Comparison of ENCODE assay signal across 12 mouse cellular contexts in the genomic region with DNA sequence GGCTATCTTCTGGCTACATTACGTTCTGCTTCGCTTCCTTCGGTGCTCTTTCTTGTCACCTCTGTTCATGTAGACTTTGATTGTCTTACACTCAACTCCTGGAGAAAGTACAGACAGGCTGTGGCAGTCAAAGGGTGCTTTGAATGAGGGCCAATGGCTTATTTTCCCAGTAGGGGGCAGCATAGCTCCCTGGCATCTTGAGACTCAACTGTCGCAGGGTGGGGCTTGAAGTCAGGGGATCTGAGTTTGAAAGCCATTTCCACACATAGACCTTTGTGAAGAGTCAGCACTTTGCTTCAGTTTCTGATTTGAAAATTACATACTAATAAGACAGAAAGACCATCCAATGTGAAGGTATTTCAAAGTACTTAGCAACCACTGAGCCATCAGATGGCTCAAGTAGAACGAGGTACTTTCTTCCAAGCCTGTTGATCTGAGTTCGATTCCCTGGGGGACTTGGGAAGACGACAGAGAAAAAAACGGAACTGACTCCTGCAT.
A peak's percentile ranks its signal among the peaks of the same experiment; 100 is the strongest.
DNase-seq lines count a peak whose midpoint lies in the region; ATAC-seq and TF ChIP-seq lines count a peak whose summit lies in the region.
"Had no signal": no experiment of that assay in that cellular context is flagged by ENCODE, and none has a peak within 500 bp of the region (broad histone marks: within the 10 kb centered on the region; RNA-seq: fewer than 3 reads in every experiment).

No protein-coding gene starts in this region.

- H3K9me3 ChIP-seq in liver, postnatal 0 days (ENCODE audit: low read length) = no peaks in the 10 kb centered on the region
- H3K9me3 ChIP-seq in liver, embryonic 11.5 days (ENCODE audit: control insufficient read depth, low read length) = no peaks in the 10 kb centered on the region
- H3K9me3 ChIP-seq: heart, embryonic 15.5 days; lung, embryonic 15.5 days had no signal

- no peaks in the 10 kb centered on the region for H3K4me1 ChIP-seq in liver, postnatal 0 days (ENCODE audit: insufficient read depth)
- H3K4me1 ChIP-seq in liver, embryonic 11.5 days (replicated peaks; ENCODE audit: control insufficient read depth, insufficient read depth, low read length) = 0 out of 2 replicates have a peak, but pooled peaks cover 3% of the 10 kb centered on the region

- peak; percentile 59 for DNase-seq in CD4-positive, CD25-positive, alpha-beta regulatory T cell, adult 2 months (ENCODE audit: low read depth, low spot score)
- no peak for DNase-seq in liver, postnatal 0 days
- no peak for DNase-seq in liver, embryonic 11.5 days (ENCODE audit: low spot score)
- peak; percentile 83 for DNase-seq in R1 (ENCODE audit: low read depth, low spot score)
- peak; percentile 43 for DNase-seq in splenic B cell, adult 2 months (ENCODE audit: low read depth, low spot score)
- no peak for DNase-seq in left cerebral cortex, adult 8-10 months (ENCODE audit: low spot score in 2 of 2)
- DNase-seq in embryo, embryonic 10.5 days (ENCODE audit: low spot score) = no peak
- DNase-seq: kidney, adult 18-20 months; layer of hippocampus, postnatal 36 days had no signal

- no peak overlapping the region for H3K4me2 ChIP-seq in liver, postnatal 0 days (ENCODE audit: low read depth, low read length)
- H3K4me2 ChIP-seq in liver, embryonic 11.5 days = no peak overlapping the region
- H3K4me2 ChIP-seq: heart, embryonic 15.5 days; lung, embryonic 15.5 days had no signal

- H3K27me3 ChIP-seq in liver, postnatal 0 days (ENCODE audit: insufficient read depth, low read length) = peaks cover 18% of the 10 kb centered on the region
- peaks cover 24% of the 10 kb centered on the region for H3K27me3 ChIP-seq in liver, embryonic 11.5 days (replicated peaks; ENCODE audit: control insufficient read depth, insufficient read depth, low read length)
- no peaks in the 10 kb centered on the region for H3K27me3 ChIP-seq in splenic B cell, adult 2 months (ENCODE audit: control insufficient read depth, insufficient read depth, low read length, poor library complexity, severe bottlenecking)

- TF ChIP-seq CTCF in liver, postnatal 0 days (IDR thresholded peaks at IDR 0.05; ENCODE audit: low read depth) = peak; percentile 39

- H3K9ac ChIP-seq in liver, postnatal 0 days (replicated peaks) = no peak overlapping the region
- H3K9ac ChIP-seq in liver, embryonic 11.5 days (ENCODE audit: low read depth, low read length) = no peak overlapping the region
- H3K9ac ChIP-seq: heart, embryonic 15.5 days; lung, embryonic 15.5 days had no signal

- H3K4me3 ChIP-seq in liver, postnatal 0 days (ENCODE audit: low read depth, low read length) = no peak overlapping the region
- H3K4me3 ChIP-seq in liver, embryonic 11.5 days (ENCODE audit: low read depth, low read length) = no peak overlapping the region
- H3K4me3 ChIP-seq: heart, embryonic 15.5 days; lung, embryonic 15.5 days had no signal

- no peak for TF ChIP-seq EP300 in liver, postnatal 0 days (IDR thresholded peaks at IDR 0.05; ENCODE audit: low read depth)

- WGBS in liver, postnatal 0 days (ENCODE audit: insufficient replicate concordance) = 77% methylated on average over 8 of the region's 8 CpGs
- 75% methylated on average over 8 of the region's 8 CpGs for WGBS in liver, embryonic 11.5 days

- no peak for ATAC-seq in CD4-positive, CD25-positive, alpha-beta regulatory T cell, adult 4 months
- ATAC-seq in liver, postnatal 0 days = no peak
- no peak for ATAC-seq in liver, embryonic 11.5 days (replicated peaks; ENCODE audit: low FRiP score)

- H3K27ac ChIP-seq in liver, postnatal 0 days (ENCODE audit: low read depth) = no peak overlapping the region
- H3K27ac ChIP-seq in liver, embryonic 11.5 days (ENCODE audit: low read depth, low read length) = no peak overlapping the region
- H3K27ac ChIP-seq: heart, embryonic 15.5 days; lung, embryonic 15.5 days had no signal

- H3K36me3 ChIP-seq in liver, postnatal 0 days (replicated peaks; ENCODE audit: insufficient read depth, low read length) = no peaks in the 10 kb centered on the region
- no peaks in the 10 kb centered on the region for H3K36me3 ChIP-seq in liver, embryonic 11.5 days (ENCODE audit: control insufficient read depth, insufficient read depth, low read length)
- no peaks in the 10 kb centered on the region for H3K36me3 ChIP-seq in splenic B cell, adult 2 months (ENCODE audit: control insufficient read depth, insufficient read depth, low read length, poor library complexity, severe bottlenecking)
- H3K36me3 ChIP-seq: heart, embryonic 15.5 days; lung, embryonic 15.5 days had no signal

Comparison
In these comparisons a context has a peak if more than half of its experiments do, and no peak if none do; other contexts are left out.
1. DNase-seq: peak in CD4-positive, CD25-positive, alpha-beta regulatory T cell, adult 2 months (single experiment), R1 (single experiment) and splenic B cell, adult 2 months (single experiment); none in liver, postnatal 0 days (single experiment), liver, embryonic 11.5 days (single experiment), left cerebral cortex, adult 8-10 months (0 of 2) and embryo, embryonic 10.5 days (single experiment).